Mouse (Mus musculus) hindbrain, postnatal 0 days (tissue): Measurements from ENCODE around the gene Amdhd1. TPM values are rescaled to one million over a fixed set of nuclear protein-coding genes. Genes with fewer than 3 reads are reported as not detected.

Source experiments
- ATAC-seq: fragments of 200-750 bp; cut with Nextera tagmentation; 2 replicates; pipeline ENCODE4 v1.8.0; 2017; ENCODE audit warnings: mild to moderate bottlenecking, moderate TSS enrichment, moderate library complexity
- DNase-seq: peaks from one replicate; pipeline ENCODE4 v3.0.0-alpha.2; 2015; ENCODE audit warnings: low spot score
- H3K27ac ChIP-seq: fragments of 300-500 bp; sonication (generic); 2 replicates; pipeline ENCODE4 v1.5.1; 2014; ENCODE audit warnings: mild to moderate bottlenecking
- H3K27me3 ChIP-seq: fragments of 300-500 bp; sonication (generic); 2 replicates; pipeline ENCODE4 v1.6.1; 2014; ENCODE audit warnings: low read length, mixed read lengths; ENCODE audit not compliant: insufficient read depth
- H3K36me3 ChIP-seq: fragments of 300-500 bp; sonication (generic); 2 replicates; pipeline ENCODE4 v1.6.1; 2014; ENCODE audit warnings: low read length, mixed read lengths; ENCODE audit not compliant: insufficient read depth
- H3K4me1 ChIP-seq: fragments of 300-500 bp; sonication (generic); 2 replicates; pipeline ENCODE4 v1.6.1; 2014; ENCODE audit warnings: antibody characterized with exemption, low read length, mixed read lengths; ENCODE audit not compliant: insufficient read depth
- H3K4me2 ChIP-seq: fragments of 300-500 bp; sonication (generic); 2 replicates; pipeline ENCODE4 v1.6.1; 2014; ENCODE audit warnings: low read depth, mild to moderate bottlenecking, low read length, moderate library complexity, mixed read lengths
- H3K4me3 ChIP-seq: fragments of 300-500 bp; sonication (generic); 2 replicates; pipeline ENCODE4 v1.5.1; 2014; ENCODE audit warnings: low read length
- H3K9ac ChIP-seq: fragments of 300-500 bp; sonication (generic); replicated peaks from 2 replicates; pipeline ENCODE4 v1.6.1; 2014; ENCODE audit warnings: mild to moderate bottlenecking, low read length, moderate library complexity, mixed read lengths
- H3K9me3 ChIP-seq: fragments of 300-500 bp; sonication (generic); 2 replicates; pipeline ENCODE4 v1.6.1; 2016; ENCODE audit warnings: low read length, mixed read lengths
- CTCF ChIP-seq: IDR thresholded peaks from 2 replicates; pipeline ENCODE4 v1.5.1; 2016; ENCODE audit warnings: antibody characterized with exemption, control low read depth, low read depth
- WGBS: fragments of 180-500 bp; shearing (Covaris S2); extraction: QIAGEN DNeasy Blood & Tissue Kit; methylation state at CpG from one replicate; pipeline ENCODE4 v1.1.7; 2014; 5-methylcytosine and 5-hydroxymethylcytosine counted together
- polyA plus RNA-seq: library from polyadenylated mRNA; unstranded; fragments of >200 nt; fragmentation: Nextera tagmentation; extraction: Ambion mirVana; gene quantifications from 2 replicates; pipeline ENCODE4 v1.2.1, GENCODE M21; 2015
- total RNA-seq: library from RNA; depleted of rRNA; stranded (reverse); fragments of >200 nt; gene quantifications from 2 replicates; pipeline ENCODE4 v1.2.3, GENCODE M21; 2014

Amdhd1 gene
- total and polyA plus RNA-seq, 2 experiments from 2014 or later = 0.15 to 0.16 TPM

- Histone ChIP-seq H3K4me1 (no peaks in the 10 kb centered on the region), H3K36me3 (no peaks in the 10 kb centered on the region), H3K27me3 (no peaks in the 10 kb centered on the region), H3K9ac (no peak overlapping the region), H3K9me3 (no peaks in the 10 kb centered on the region), H3K27ac (no peak overlapping the region), H3K4me3 (no peak overlapping the region), H3K4me2 (no peak overlapping the region)
- DNase-seq (no peak), ATAC-seq (no peak)
- no peak for TF ChIP-seq CTCF
- WGBS = 93% methylated on average over 8 of the region's 8 CpGs
Observed at GRCm38 (mm10) chr10:93519159-93519558, 20.7 kb downstream of the Amdhd1 start.

- H3K4me1 ChIP-seq = no peaks in the 10 kb centered on the region
- DNase-seq (no peak), ATAC-seq (no peak)
- no peaks in the 10 kb centered on the region for H3K36me3 ChIP-seq
- H3K9me3 ChIP-seq = no peaks in the 10 kb centered on the region
- H3K4me2 ChIP-seq = no peak overlapping the region
- H3K4me3 ChIP-seq = no peak overlapping the region
- H3K27me3 ChIP-seq = no peaks in the 10 kb centered on the region
- WGBS = 89% methylated on average over 2 of the region's 2 CpGs
- no peak for TF ChIP-seq CTCF
- no peak overlapping the region for H3K9ac ChIP-seq
- H3K27ac ChIP-seq = no peak overlapping the region
Observed at GRCm38 (mm10) chr10:93518620-93519019, 21.2 kb downstream of the Amdhd1 start.

- H3K9me3 ChIP-seq = no peaks in the 10 kb centered on the region
- 87% methylated on average over 4 of the region's 4 CpGs for WGBS
- no peak overlapping the region for H3K4me2 ChIP-seq
- no peak for TF ChIP-seq CTCF
- H3K27me3 ChIP-seq = no peaks in the 10 kb centered on the region
- H3K4me3 ChIP-seq = no peak overlapping the region
- no peaks in the 10 kb centered on the region for H3K4me1 ChIP-seq
- H3K9ac ChIP-seq = no peak overlapping the region
- no peaks in the 10 kb centered on the region for H3K36me3 ChIP-seq
- H3K27ac ChIP-seq = no peak overlapping the region
- no peak for DNase-seq
- no peak for ATAC-seq
Observed at GRCm38 (mm10) chr10:93518186-93518585, 21.6 kb downstream of the Amdhd1 start.

GRCm38 (mm10) chr10:93517754-93518153, 22.1 kb downstream of the Amdhd1 start:
- H3K27ac ChIP-seq = no peak overlapping the region
- WGBS = 47% methylated on average over 4 of the region's 4 CpGs
- no peaks in the 10 kb centered on the region for H3K27me3 ChIP-seq
- DNase-seq = no peak
- no peak overlapping the region for H3K9ac ChIP-seq
- H3K36me3 ChIP-seq = no peaks in the 10 kb centered on the region
- ATAC-seq = no peak
- no peaks in the 10 kb centered on the region for H3K4me1 ChIP-seq
- H3K9me3 ChIP-seq = no peaks in the 10 kb centered on the region
- TF ChIP-seq CTCF = no peak
- H3K4me3 ChIP-seq = no peak overlapping the region
- H3K4me2 ChIP-seq = no peak overlapping the region

GRCm38 (mm10) chr10:93515927-93516326, 23.9 kb downstream of the Amdhd1 start:
- no peaks in the 10 kb centered on the region for H3K9me3 ChIP-seq
- WGBS = 88% methylated on average over 12 of the region's 12 CpGs
- no peak for TF ChIP-seq CTCF
- ATAC-seq = no peak
- H3K9ac ChIP-seq = no peak overlapping the region
- no peak overlapping the region for H3K4me3 ChIP-seq
- H3K4me2 ChIP-seq = no peak overlapping the region
- DNase-seq = no peak
- no peaks in the 10 kb centered on the region for H3K27me3 ChIP-seq
- no peak overlapping the region for H3K27ac ChIP-seq
- no peaks in the 10 kb centered on the region for H3K36me3 ChIP-seq
- H3K4me1 ChIP-seq = no peaks in the 10 kb centered on the region

- Histone ChIP-seq H3K4me3 (no peak overlapping the region), H3K27me3 (no peaks in the 10 kb centered on the region), H3K27ac (no peak overlapping the region), H3K36me3 (no peaks in the 10 kb centered on the region), H3K4me2 (no peak overlapping the region), H3K4me1 (no peaks in the 10 kb centered on the region), H3K9ac (no peak overlapping the region), H3K9me3 (no peaks in the 10 kb centered on the region)
- no peak for ATAC-seq
- no peak for TF ChIP-seq CTCF
- DNase-seq = peak; percentile 30
- 31% methylated on average over 1 of the region's 1 CpGs for WGBS
Observed at GRCm38 (mm10) chr10:93515419-93515818, 24.4 kb downstream of the Amdhd1 start.

- Histone ChIP-seq H3K4me1 (no peaks in the 10 kb centered on the region), H3K9me3 (no peaks in the 10 kb centered on the region), H3K27me3 (no peaks in the 10 kb centered on the region), H3K4me3 (no peak overlapping the region), H3K4me2 (no peak overlapping the region), H3K9ac (no peak overlapping the region), H3K36me3 (no peaks in the 10 kb centered on the region), H3K27ac (no peak overlapping the region)
- DNase-seq = no peak
- 89% methylated on average over 15 of the region's 15 CpGs for WGBS
- TF ChIP-seq CTCF = no peak
- ATAC-seq = no peak
Observed at GRCm38 (mm10) chr10:93509532-93510153, 30.2 kb downstream of the Amdhd1 start.
